Mouse (Mus musculus) granulocyte monocyte progenitor cell, adult 5-6 weeks (primary cell): ENCODE measurements at regions not wholly inside any gene's neighbourhood (a gene's known extent, or its start where the extent isn't known, plus 50 kb on each side); places are given as distances from the start of the nearest gene placed in this dataset.
A peak's percentile ranks its signal among the peaks of the same experiment; 100 is the strongest.

ENCODE experiments used
- ATAC-seq: replicated peaks from 2 replicates; pipeline ENCODE4 v1.8.0; 2016; ENCODE audit warnings: mild to moderate bottlenecking, moderate TSS enrichment, inconsistent platforms; ENCODE audit not compliant: poor library complexity, severe bottlenecking

DNA sequence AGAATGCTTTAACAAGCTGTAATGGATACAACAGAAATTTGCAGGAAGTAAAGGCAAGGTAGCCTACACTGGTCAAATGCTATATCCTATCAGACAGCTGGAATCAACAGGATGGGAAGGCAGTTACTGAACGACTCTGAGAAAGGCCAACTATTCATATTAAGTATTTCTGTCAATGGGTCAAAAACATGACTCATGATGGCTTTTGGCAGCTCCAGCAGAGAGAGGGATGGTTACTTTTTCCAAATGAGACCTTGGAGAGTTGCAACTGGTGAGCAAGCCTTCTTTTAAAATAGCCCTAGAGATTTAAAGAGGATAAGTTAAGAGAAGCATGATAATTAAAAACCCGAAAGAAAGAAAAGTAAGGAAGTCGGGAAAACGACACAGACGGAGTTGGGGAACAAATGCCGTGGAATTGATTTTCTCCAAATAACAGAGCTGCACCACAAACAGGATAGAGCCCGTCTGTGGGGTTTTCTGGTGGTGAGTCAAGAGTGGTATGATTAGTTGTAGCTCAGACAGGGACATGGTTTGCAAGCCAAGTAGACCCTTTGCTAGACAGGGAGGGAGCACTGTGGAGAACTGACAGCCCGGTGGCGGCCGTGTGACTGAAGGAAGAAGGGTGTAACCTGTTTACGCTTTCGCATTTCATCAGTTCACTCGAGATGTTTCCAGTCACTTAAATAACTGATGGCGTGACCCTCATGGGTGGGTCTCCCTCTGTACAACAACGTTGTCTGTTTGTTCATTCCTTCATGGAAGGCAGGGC is 3638.1 kb upstream of the Gm7489 start:
- ATAC-seq = no peak

- ATAC-seq = peak; percentile 67
These were observed 3624.6 kb upstream of the Gm7489 start for GRCm38 (mm10) chr15:50260057-50260456.

DNA sequence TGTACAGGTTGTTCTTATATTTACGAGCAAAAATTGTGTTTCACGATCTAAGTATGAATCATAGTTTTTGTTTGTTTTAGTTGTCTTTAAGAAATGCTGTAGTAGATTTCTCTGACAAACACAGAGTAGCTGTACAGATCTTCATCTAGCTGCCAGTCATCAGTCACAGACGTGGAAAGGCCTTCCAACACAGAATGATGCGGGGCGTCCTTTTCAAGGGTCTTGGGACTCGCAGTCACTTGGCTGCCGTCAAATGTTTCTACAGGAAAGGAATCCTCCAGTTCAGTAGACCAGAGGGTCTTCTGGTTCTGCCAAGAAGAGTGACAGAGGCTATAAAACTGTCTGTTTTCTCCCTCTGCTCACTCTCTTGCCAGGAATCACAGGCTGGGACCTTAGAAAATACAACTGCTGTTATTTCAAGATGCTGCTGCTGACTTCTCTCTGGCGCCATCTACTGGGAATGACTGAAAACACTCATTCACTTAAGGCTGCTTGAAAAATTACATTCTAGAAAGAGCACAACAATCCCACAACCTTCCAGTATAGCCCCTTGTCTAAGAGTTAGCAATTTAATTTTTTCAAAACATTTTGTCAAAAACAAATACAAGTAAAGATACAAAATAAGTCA is 3623.3 kb upstream of the Gm7489 start:
- ATAC-seq = peak; percentile 84

GRCm38 (mm10) chr15:50267542-50267941 is 3617.2 kb upstream of the Gm7489 start:
- no peak for ATAC-seq

DNA sequence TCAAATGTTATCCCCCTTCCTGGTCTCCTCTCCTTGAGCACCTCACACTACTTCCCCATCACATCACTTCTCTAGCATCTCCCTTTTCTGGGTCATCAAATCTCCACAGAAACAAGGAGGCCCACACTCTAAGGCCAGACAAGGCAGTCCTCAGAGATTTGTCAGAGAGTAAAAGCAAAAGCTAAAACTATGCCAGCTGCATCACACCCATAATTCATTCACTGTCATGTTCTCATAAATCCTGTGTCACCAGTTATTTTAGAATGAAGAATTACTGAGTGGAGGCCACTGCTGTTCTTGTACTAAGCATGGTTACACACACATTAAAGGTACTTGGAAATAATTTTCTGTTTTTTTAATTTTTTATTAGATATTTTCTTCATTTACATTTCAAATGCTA is 3613.1 kb upstream of the Gm7489 start:
- ATAC-seq = no peak

DNA sequence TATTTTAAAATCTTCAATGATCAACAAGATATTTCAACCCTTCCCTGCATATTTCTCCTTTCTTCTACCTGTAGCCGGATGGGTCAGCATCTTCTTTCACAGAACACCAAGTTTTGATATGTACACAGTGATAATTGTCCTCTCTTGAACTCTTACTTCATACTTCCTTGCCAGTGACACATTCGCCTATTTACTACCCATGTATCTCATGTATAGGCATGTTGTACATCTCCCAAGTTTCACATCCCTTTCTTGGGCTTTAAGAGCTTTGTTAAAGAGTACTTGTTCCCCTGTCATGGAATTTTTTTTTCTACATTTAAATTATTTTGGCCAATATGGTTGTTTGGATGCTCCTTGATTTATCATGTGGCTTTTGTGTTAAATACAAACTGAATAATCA is 3602.1 kb upstream of the Gm7489 start:
- peak; percentile 80 for ATAC-seq

GRCm38 (mm10) chr15:50283491-50283890 is 3601.2 kb upstream of the Gm7489 start:
- no peak for ATAC-seq

GRCm38 (mm10) chr15:50301831-50302230 is 3582.9 kb upstream of the Gm7489 start:
- ATAC-seq = no peak

GRCm38 (mm10) chr15:50304085-50304484 is 3580.6 kb upstream of the Gm7489 start:
- no peak for ATAC-seq

DNA sequence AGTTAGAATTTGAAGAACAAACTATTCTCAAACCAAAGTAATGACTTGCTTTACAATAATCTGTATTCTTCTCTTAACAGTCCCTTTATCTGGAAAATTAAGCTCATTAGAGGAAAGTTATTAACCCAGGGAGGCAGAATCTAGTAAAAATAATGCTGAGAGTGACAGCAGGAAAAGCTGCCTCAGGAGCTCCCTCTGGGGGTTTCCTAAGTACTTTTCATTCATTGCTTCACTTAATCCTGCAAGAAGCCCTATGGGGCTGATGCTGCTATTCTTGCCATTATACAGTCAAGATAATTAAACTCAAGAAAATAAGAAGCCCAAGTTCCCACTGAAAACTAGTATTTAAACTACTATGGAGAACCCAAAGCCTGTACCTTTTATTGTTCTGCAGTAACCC is 3563.9 kb upstream of the Gm7489 start:
- ATAC-seq = no peak

GRCm38 (mm10) chr15:50345536-50345935 is 3539.2 kb upstream of the Gm7489 start:
- no peak for ATAC-seq

- ATAC-seq = no peak
These were observed 3537.8 kb upstream of the Gm7489 start for GRCm38 (mm10) chr15:50346953-50347352.

DNA sequence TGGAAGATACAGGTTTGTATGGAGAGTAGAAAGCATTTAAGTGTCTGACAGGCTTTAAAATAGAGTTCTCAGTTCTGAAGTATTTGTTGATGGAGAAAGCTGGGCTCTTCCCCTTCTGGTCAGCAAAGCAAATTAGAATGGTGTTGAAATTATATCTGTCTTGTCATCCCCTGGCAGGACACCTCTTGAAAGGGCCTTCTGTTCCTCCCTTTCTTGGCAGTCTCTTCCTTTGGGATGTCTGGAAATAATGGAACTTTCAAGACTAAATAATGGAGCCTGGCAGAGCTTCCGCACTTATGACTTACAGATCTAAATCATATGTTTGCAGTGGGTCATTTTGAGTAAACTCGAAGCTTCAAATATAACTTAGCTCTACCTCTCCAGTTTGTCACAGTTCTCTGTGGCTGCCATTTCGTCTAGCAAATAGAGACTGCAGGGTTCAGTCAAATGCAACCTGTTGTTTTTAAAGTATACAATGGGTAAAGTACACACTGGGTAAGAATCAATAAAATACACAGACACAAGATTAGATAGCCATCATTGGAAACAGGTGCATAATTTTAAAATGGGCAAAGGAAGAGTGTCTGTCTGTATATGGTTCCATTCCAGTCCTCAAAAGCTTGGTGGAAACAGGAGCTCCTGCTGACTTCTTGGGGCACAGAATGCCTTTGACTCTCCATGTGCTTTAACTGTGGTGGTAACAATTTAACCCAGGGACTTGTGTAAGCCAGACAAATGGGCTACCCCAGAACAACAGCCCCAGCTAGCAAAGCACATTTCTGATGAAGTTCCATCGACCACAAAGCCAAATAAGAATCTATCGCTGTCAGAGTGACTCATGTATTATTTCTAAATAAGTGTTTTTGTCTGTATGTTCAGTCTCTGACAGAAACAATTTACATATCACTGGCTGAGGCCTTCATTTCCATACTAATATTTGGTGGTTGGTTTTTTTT is 3524.4 kb upstream of the Gm7489 start:
- ATAC-seq = peak; percentile 21

- peak; percentile 81 for ATAC-seq
These were observed 3523.4 kb upstream of the Gm7489 start for GRCm38 (mm10) chr15:50361334-50361733.

GRCm38 (mm10) chr15:50361751-50362507 is 3522.8 kb upstream of the Gm7489 start:
- ATAC-seq = peak; percentile 90

DNA sequence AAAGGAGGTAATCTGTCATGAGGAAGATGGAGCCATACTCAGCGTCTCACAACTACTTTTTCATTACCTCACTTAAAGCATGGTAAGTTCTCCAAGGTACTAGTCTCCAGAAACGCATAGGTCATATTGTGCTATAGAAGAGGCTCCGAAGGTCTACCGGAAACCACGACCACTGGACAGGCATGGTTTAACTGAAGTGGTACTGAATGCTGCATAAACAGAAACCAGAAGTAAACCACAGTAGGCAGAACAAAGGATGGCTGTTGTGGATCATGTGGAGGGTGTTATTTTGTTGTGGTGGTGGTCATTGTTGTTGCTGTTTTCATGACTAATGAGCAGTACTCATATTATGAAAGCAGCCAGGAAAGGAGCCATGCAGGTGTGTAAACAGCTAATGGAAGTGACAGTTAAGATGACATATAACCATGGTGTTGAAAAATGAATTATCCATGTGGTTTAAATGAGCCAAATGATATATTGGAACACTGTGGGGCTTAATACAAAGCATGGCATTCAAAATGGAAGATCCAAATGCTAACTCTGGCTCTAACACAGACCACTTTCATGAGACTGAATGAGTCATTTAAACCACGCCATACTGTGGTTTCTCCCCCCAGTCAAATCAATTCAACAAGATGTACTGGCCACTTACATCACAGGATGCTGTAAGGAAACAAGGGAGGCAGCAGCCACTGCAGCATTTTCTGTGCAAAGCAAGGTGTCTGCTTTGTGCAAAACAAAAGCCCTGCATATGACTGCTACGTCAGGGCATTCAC is 3484.5 kb upstream of the Gm7489 start:
- peak; percentile 47 for ATAC-seq

GRCm38 (mm10) chr15:50401386-50401785 is 3483.3 kb upstream of the Gm7489 start:
- ATAC-seq = no peak

GRCm38 (mm10) chr15:50402551-50402950 is 3482.2 kb upstream of the Gm7489 start:
- peak; percentile 83 for ATAC-seq

DNA sequence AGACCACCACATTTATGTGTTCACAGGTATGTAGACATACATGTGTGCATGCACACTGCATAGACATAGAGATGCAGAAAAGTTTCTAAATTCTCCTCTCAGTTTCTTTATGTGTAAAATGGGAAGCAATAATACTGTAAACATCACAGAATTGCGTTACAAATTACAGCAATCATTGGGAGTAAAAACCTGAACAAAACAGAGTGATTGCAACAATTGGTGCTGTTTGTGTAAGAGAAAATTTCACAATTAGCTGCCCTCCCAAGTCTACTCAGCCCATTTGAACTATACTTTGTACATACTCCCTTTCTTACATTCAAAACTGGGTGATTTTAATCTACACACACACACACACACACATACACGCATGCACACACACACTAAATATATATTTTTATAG is 3480.8 kb upstream of the Gm7489 start:
- ATAC-seq = peak; percentile 54
